Mouse (Mus musculus): ENCODE measurements around the gene Olfr1243.
"Not testable (repeated sequence)": the region's sequence is repeated elsewhere in the genome, so short reads cannot be mapped to it uniquely, and the experiment has no call there.

The Olfr1243 gene

DNA sequence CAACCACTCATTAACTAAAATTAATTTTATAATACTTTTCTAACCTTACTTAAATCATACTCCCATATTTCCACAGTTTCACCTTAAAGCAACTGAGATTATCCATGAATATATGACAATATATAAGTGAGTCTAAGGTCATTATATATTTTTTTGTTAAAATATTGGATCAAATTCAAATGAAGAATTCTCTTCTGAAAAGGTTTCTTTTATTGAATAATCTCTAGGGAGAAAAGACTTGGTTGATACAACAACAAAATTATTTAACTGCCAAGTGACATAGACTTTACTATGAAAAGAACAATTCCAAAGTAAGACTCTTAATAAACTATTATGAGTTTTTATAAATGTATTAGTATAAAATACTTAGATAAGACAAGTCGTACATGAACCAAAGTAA, at the start of gene Olfr1243:
TSS of gene Olfr1243 (minus strand) at position 101 of the 400 bp plus-strand sequence.
- no peak for DNase-seq (ENCODE audit: low read depth)

DNA sequence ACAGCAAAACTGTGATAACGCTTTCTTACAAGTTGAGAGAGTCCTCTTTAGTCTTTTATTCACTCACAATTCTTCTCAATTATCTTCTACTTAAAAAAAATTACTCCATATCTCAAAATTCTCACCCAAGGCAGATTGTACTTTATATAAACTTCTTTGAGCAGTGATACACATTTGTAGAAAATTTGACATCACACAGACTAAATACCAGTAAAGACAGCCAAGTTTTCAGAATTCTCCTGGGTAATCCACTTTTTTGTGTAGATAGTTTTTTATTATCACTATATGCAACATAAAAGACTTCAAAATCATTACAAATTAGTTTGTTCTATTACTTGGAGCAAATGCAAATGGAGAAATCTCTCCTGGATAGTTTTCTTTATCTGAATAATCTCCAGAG, 47.1 kb upstream of the Olfr1243 start, which contains the start of gene Olfr1245:
TSS of gene Olfr1245 (minus strand) at position 101 of the 400 bp plus-strand sequence.
- no peak for DNase-seq (ENCODE audit: low read depth)

DNA sequence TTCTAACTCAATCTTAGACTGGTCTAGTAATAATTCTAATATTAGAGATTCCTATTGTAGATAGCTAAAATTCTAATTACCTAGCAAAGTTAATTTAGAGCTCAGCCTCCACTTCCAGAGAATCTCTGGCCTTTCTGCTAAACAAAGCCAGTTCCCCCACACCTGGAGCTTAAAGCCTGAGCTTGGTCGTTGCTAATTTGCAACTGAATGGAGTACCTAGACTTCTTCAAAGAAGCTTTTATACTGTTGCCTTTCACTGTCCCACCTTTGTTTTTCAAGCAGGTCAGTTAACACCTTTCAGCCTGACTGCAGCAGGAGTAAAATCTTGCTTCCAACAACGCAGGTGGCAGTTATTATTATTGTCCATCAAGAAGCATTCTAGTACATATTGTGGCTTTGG, 31.4 kb upstream of the Olfr1243 start:
- DNase-seq (ENCODE audit: low read depth), result not testable (repeated sequence)

DNA sequence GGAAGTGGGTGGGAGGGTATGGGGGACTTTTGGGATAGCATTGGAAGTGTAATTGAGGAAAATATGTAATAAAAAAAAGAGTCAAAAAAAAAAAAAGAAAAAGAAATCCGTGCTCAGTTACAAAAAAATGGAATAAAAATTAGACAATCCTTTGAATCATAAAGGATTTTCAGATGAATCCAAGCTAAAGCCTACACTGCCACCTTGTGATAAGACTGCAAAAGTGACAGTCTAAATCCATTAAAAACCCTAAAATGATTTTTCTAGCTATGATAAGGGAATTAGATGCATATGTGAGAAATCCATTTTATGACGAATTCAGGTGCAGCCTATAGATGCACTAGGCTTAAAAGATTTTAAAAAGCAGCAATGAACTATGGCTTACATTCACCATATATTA, 13.2 kb upstream of the Olfr1243 start:
- DNase-seq (ENCODE audit: low read depth), result no peak

DNA sequence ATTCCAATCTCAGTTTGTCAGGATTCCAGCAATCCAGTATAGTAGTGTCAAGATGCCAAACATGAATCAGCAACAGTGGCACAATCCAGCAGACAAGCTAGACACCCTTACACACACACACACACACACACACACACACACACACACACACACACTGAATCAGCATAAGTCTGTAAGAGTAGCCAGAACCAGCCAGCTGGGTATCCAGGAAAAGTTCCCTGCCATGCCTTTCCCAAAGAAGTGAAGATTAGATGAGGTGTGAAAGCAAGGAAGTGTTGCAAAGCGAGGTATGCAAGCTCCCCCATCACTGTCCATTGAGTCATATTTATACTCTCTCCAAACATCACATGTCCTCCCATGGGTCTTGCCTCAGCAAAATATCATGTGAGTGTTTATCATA, 8.6 kb upstream of the Olfr1243 start:
- DNase-seq (ENCODE audit: low read depth), result no peak

DNA sequence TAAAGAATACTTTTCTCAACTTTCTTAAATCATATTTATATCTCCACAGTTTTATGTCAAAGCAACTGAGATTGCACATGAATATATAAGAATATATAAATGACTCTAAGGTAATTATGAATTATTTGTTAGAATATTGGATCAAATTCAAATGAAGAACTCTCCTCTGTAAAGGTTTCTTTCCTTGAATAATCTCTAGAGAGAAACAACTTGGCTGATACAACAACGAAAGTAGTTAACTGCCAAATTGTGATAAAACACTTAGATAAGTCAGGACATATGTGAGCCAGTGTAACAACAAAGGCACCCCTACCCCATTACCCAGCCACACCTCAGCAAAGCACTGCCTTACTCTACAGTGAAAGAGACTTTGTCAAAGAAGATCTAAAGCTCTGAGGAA, 33.1 kb downstream of the Olfr1243 start, which contains the start of gene Olfr1242:
TSS of gene Olfr1242 (minus strand) at position 101 of the 400 bp plus-strand sequence.
- DNase-seq (ENCODE audit: low read depth), result no peak

DNA sequence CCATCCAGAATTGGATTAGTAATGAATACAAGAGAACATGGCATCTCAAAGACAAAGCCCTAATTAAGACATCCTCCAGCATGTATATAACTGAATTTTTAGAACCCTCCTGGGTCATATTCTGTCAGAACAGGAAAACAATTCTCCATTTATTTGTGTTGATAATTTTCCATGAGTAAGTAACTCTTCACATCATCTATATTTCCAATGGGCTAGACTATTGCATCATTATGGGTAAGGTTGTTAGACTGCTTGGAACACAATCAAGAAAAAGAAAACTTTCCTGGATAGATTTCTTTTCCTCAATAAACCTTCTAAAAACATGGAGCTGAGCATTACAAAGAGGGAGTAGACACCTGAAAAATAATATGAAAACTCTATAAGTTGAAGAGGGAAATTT, 44.3 kb downstream of the Olfr1243 start, which contains the start of gene Olfr1241:
TSS of gene Olfr1241 (minus strand) at position 101 of the 400 bp plus-strand sequence.
- DNase-seq (ENCODE audit: low read depth), result no peak
